Mouse (Mus musculus) Patski (cell line): ENCODE data around the gene Cc2d2b. TPM values are rescaled to one million over a fixed set of nuclear protein-coding genes. Genes with fewer than 3 reads are reported as not detected.

ENCODE experiments used
- ATAC-seq: fragments of 100-300 bp; one replicate; pipeline ENCODE4 v1.8.0; 2021
- CTCF ChIA-PET: fragments of 350-600 bp; sonication (Branson Sonifier 250); formaldehyde crosslinking; loops from one replicate; lab custom pipeline; 2022; ENCODE audit warnings: inconsistent platforms; lab: Charles Lee
- POLR2A ChIA-PET: fragments of 350-600 bp; sonication (Branson Sonifier 250); formaldehyde crosslinking; loops from one replicate; lab custom pipeline; 2022; ENCODE audit warnings: antibody characterized with exemption, inconsistent platforms; lab: Charles Lee
- DNase-seq: peaks from one replicate; pipeline ENCODE4 v3.0.0-alpha.2; 2011; ENCODE audit warnings: low read depth, low spot score
- H3K27me3 ChIP-seq: fragments of 371-371 bp; one replicate; pipeline ENCODE4 v1.5.1; 2021
- CTCF ChIP-seq: fragments of 100-300 bp; IDR thresholded peaks from one replicate; pipeline ENCODE4 v1.5.1; 2021
- in situ Hi-C: fragments of 300-500 bp; cut with MboI; formaldehyde crosslinking; loops from 3 replicates; pipeline ENCODE4 v1.11.1; 2018; ENCODE audit warnings: low pct_unique_long_range_greater_than_20kb, mixed read lengths
- polyA plus RNA-seq: library from polyadenylated mRNA; unstranded; gene quantifications from one replicate; pipeline ENCODE4 v1.2.3, GENCODE M21; 2021

Cc2d2b gene
- polyA plus RNA-seq, 1 experiment from 2014 or later: not detected

GRCm38 (mm10) chr19:40859555-40859954 is 111.0 kb downstream of the Cc2d2b start:
- ChIA-PET POLR2A (no interaction called here), CTCF (no interaction called here)
- no peak for TF ChIP-seq CTCF
- in situ Hi-C loops: no loop called here
- ATAC-seq (no peak), DNase-seq (no peak)
- peaks cover 65% of the 10 kb centered on the region for H3K27me3 ChIP-seq

DNA sequence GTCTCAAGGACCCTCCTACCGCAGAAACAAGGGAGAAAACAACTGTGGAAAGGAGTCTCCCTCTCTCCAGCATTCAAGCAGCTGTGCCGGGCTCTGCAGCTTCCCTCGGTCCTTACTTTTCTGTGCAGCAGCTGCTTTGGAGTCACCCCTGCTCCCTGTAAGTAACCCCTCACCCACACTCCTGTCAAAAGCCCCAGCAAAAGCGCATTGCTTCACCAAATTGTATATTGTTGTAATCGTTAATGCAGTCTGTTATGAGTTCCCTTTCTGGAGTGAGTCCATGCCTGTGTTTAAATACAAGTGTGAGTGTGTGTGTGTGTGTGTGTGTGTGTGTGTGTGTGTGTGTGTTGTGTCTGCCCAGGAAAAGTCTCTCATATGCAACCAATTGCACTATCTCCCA is 119.7 kb downstream of the Cc2d2b start:
- in situ Hi-C loops: no loop called here
- H3K27me3 ChIP-seq: peaks cover 75% of the 10 kb centered on the region
- ATAC-seq (no peak), DNase-seq (no peak)
- ChIA-PET POLR2A (no interaction called here), CTCF (interaction anchor here (0.9 kb wide), 1 partner anchor 14 kb away, joined by 3 read pairs; no protein-coding TSS in a partner anchor)
- TF ChIP-seq CTCF: no peak

DNA sequence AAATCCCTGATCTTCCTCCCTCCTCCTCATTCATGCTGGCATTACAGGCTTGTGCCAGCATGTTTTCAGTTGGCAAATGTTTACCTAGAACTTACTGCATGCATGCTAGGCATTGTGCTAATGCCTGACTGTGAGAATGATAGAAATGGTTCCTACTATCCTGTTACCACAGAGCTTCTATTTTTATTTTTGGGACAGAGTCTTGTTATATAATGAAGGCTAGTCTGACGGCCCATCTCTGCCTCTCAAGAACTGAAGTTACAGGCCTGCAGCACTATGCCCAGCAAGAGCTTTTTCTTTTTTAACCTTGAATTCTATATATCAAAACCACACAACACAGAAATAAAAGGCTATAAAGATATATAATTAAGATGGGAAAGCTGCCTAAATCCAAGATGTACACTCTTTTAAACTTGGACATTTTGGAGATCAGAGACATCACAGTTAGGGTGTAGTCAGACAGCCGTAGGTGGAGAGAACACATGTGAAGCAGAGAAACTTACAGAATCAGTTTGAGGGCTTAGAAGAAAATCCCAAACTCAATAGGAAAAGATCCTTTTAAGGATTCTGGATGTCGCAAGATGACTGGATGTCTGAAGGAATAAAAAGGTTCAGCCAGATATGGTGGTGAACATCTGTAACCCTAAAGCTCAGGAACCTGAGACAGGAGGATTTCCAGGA is 121.0 kb downstream of the Cc2d2b start:
- ChIA-PET CTCF (interaction anchor here (0.9 to 1.0 kb wide), 2 partner anchors 15 to 40 kb away, joined by 3 read pairs; no protein-coding TSS in a partner anchor), POLR2A (no interaction called here)
- H3K27me3 ChIP-seq: peaks cover 75% of the 10 kb centered on the region
- in situ Hi-C loops: no loop called here
- DNase-seq (no peak), ATAC-seq (no peak)
- no peak for TF ChIP-seq CTCF

DNA sequence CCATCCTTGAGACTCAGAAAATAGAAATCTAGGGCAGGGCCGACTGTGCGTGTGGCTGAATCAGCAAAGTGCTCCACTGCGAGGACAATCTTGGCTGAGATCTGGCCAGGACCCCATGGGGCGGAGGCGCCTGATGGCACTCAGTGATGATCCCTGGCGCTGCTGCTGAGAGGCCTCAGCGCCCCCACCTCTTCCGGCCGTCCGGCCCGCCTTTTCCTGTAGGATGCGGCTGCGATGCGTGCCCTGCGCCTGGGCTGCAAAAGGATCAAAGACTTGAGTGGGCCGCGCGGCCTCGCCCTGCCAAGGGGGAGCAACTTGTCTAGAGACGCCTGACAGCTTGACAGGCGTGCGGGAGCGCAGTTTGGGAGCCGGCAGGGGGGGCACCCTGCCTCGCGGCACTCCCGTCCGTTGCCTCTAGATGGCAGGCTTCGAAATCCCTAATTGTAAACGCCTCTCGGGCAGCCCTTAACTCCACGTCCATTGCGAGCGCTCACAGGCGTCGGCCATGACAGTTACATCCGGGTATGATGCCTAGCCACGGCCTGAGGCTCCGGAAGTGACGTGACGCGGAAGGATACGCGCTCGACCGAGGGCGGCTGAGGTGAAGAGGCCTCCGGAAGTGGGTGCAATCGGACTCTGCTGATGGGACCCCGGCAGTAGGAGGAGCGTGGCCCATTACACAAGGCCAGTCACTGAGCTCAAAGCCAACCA is 124.6 kb downstream of the Cc2d2b start:
- peaks cover 84% of the 10 kb centered on the region for H3K27me3 ChIP-seq
- in situ Hi-C loops: no loop called here
- DNase-seq (no peak), ATAC-seq (no peak)
- CTCF ChIA-PET: no interaction called here
- peak; percentile 31 for TF ChIP-seq CTCF
- POLR2A ChIA-PET: no interaction called here

Other genes starting within 250 kb of the Cc2d2b start
- 68.9 TPM for gene Sorbs1, start 235.0 kb upstream of the Cc2d2b start, polyA plus RNA-seq
- 73.9 TPM for gene Aldh18a1, start 160.3 kb upstream of the Cc2d2b start, polyA plus RNA-seq
- 19.9 TPM for gene Tctn3, start 136.5 kb upstream of the Cc2d2b start, polyA plus RNA-seq
- 0.47 TPM for gene Entpd1, start 136.4 kb upstream of the Cc2d2b start, polyA plus RNA-seq
- gene Ccnj, start 82.5 kb downstream of the Cc2d2b start, polyA plus RNA-seq: 6.3 TPM
- 5.7 TPM for gene Zfp518a, start 146.0 kb downstream of the Cc2d2b start, polyA plus RNA-seq
- gene Blnk, start 245.8 kb downstream of the Cc2d2b start, polyA plus RNA-seq: 78.4 TPM